Comparison of ENCODE assay signal across 9 mouse cellular contexts in genomic region chr5:144988340-144989060, GRCm38 (mm10). TPM values are rescaled to one million over a fixed set of nuclear protein-coding genes. Genes with fewer than 3 reads are reported as not detected.
DNase-seq lines count a peak whose midpoint lies in the region; ATAC-seq and TF ChIP-seq lines count a peak whose summit lies in the region.
"Had no signal": no experiment of that assay in that cellular context is flagged by ENCODE, and none has a peak within 500 bp of the region (broad histone marks: within the 10 kb centered on the region; RNA-seq: fewer than 3 reads in every experiment).

No protein-coding gene starts in this region.

- H3K4me1 ChIP-seq in forebrain, embryonic 11.5 days (replicated peaks; ENCODE audit: control insufficient read depth, insufficient read depth, low read length) = no peaks in the 10 kb centered on the region
- H3K4me1 ChIP-seq in forebrain, embryonic 13.5 days = no peaks in the 10 kb centered on the region
- peaks cover 8% of the 10 kb centered on the region; the same call in 1 of the 2 replicates for H3K4me1 ChIP-seq in small intestine, adult 2 months (ENCODE audit: control insufficient read depth, insufficient read depth, insufficient read length, low read length)

- peak; percentile 83 for TF ChIP-seq CTCF in layer of hippocampus, adult 2 months (conservative IDR thresholded peaks at IDR 0.05)
- TF ChIP-seq CTCF in small intestine, adult 2 months (IDR thresholded peaks at IDR 0.05; ENCODE audit: extremely low read depth, insufficient read length, insufficient replicate concordance, low read depth, low read length) = peak; percentile 44; the same call in 1 of the 2 replicates

- no peak overlapping the region for H3K4me3 ChIP-seq in forebrain, embryonic 11.5 days (ENCODE audit: low read depth, low read length)
- no peak overlapping the region for H3K4me3 ChIP-seq in forebrain, embryonic 13.5 days
- H3K4me3 ChIP-seq in layer of hippocampus, adult 2 months = no peak overlapping the region
- H3K4me3 ChIP-seq in small intestine, adult 2 months (ENCODE audit: low read depth, low read length) = no peak overlapping the region
- H3K4me3 ChIP-seq: megakaryocyte, embryonic 14.5 days had no signal

- intact Hi-C loops in heart, postnatal 25 days (cut with DNase I) = loop anchor here (2.0 to 5.0 kb wide), 2 partner anchors 104 to 151 kb away; no protein-coding TSS in a partner anchor

- no peak overlapping the region for H3K27ac ChIP-seq in forebrain, embryonic 11.5 days (ENCODE audit: low read depth, low read length)
- H3K27ac ChIP-seq in forebrain, embryonic 13.5 days = no peak overlapping the region
- no peak overlapping the region for H3K27ac ChIP-seq in layer of hippocampus, adult 2 months
- H3K27ac ChIP-seq in small intestine, adult 2 months (ENCODE audit: insufficient read depth, low read depth, low read length) = peak overlapping the region; percentile 3; the same call in 1 of the 2 replicates

- TF ChIP-seq POLR2A in small intestine, adult 2 months (IDR thresholded peaks at IDR 0.05; ENCODE audit: low read depth, low read length) = no peak

- H3K9ac ChIP-seq in forebrain, embryonic 11.5 days (ENCODE audit: low read length) = no peak overlapping the region
- H3K9ac ChIP-seq in forebrain, embryonic 13.5 days = no peak overlapping the region

- no peak overlapping the region for H3K4me2 ChIP-seq in forebrain, embryonic 11.5 days (ENCODE audit: low read depth, low read length, severe bottlenecking)
- no peak overlapping the region for H3K4me2 ChIP-seq in forebrain, embryonic 13.5 days

- ATAC-seq in forebrain, embryonic 11.5 days (replicated peaks; ENCODE audit: low FRiP score) = no peak
- ATAC-seq in forebrain, embryonic 13.5 days = no peak

- WGBS in forebrain, embryonic 11.5 days = 62% methylated on average over 9 of the region's 9 CpGs
- WGBS in forebrain, embryonic 13.5 days = 54% methylated on average over 9 of the region's 9 CpGs
- 16% methylated on average over 9 of the region's 9 CpGs for WGBS in small intestine, adult 2 months

- H3K9me3 ChIP-seq in forebrain, embryonic 11.5 days (ENCODE audit: control insufficient read depth, low read length) = peaks cover 3% of the 10 kb centered on the region; the same call in 1 of the 2 replicates
- peaks cover 4% of the 10 kb centered on the region; the same call in 1 of the 2 replicates for H3K9me3 ChIP-seq in forebrain, embryonic 13.5 days (replicated peaks)

- no peaks in the 10 kb centered on the region for H3K36me3 ChIP-seq in forebrain, embryonic 11.5 days (ENCODE audit: control insufficient read depth, insufficient read depth, low read length)
- H3K36me3 ChIP-seq in forebrain, embryonic 13.5 days (ENCODE audit: poor library complexity, severe bottlenecking) = no peaks in the 10 kb centered on the region
- H3K36me3 ChIP-seq in small intestine, adult 2 months (ENCODE audit: control insufficient read depth, insufficient read depth, low read length) = no peaks in the 10 kb centered on the region

- no peaks in the 10 kb centered on the region for H3K27me3 ChIP-seq in forebrain, embryonic 11.5 days (ENCODE audit: control insufficient read depth, insufficient read depth, low read length)
- H3K27me3 ChIP-seq in forebrain, embryonic 13.5 days = no peaks in the 10 kb centered on the region
- no peaks in the 10 kb centered on the region for H3K27me3 ChIP-seq in small intestine, adult 2 months (ENCODE audit: control insufficient read depth, insufficient read depth, low read length)

- DNase-seq in forebrain, embryonic 11.5 days (ENCODE audit: low spot score) = peak; percentile 57
- peak; percentile 86 for DNase-seq in R1 (ENCODE audit: low read depth, low spot score)
- peak; percentile 60 for DNase-seq in embryo, embryonic 9.5 days (ENCODE audit: extremely low spot score)
- DNase-seq in heart, postnatal 25 days (ENCODE audit: low spot score) = peak; percentile 16
- peak; percentile 52 to 77 for DNase-seq in layer of hippocampus, adult 2 months (ENCODE audit: low spot score in 2 of 2)
- peak; percentile 68 for DNase-seq in lung, postnatal 25 days (ENCODE audit: low spot score)

RNA-seq across cellular contexts. Expression of gene Smurf1, which starts 22.9 kb away (rescaled TPM):
- 18.3 and 21.4 TPM in 2 replicates for polyA plus RNA-seq in forebrain, embryonic 11.5 days (2014; fragmentation: Nextera tagmentation; extraction: Ambion mirVana)
- 16.8 and 18.1 TPM in 2 replicates for polyA plus RNA-seq in forebrain, embryonic 13.5 days (2015; fragmentation: Nextera tagmentation; extraction: Ambion mirVana)
- 10 to 100 TPM; 21.9 to 27.6 TPM for total RNA-seq in heart, postnatal 25 days (2021)
- 10 to 100 TPM; 29.2 to 30.5 TPM for total RNA-seq in layer of hippocampus, adult 2 months (2021)
- 12.0 and 19.5 TPM in 2 replicates for polyA plus RNA-seq in small intestine, adult 2 months (2012; rRNA removed)

RNA-seq across cellular contexts. Expression of gene Gm4871, which starts 44.1 kb away (rescaled TPM):
- not detected in 2 replicates for polyA plus RNA-seq in forebrain, embryonic 11.5 days (2014; fragmentation: Nextera tagmentation; extraction: Ambion mirVana)
- polyA plus RNA-seq in forebrain, embryonic 13.5 days (2015; fragmentation: Nextera tagmentation; extraction: Ambion mirVana) = not detected in 2 replicates
- not detected for total RNA-seq in heart, postnatal 25 days (2021)
- total RNA-seq in layer of hippocampus, adult 2 months (2021) = not detected
- not detected in 2 replicates for polyA plus RNA-seq in small intestine, adult 2 months (2012; rRNA removed)

RNA-seq across cellular contexts. Expression of gene 1700018F24Rik, which starts 54.3 kb away (rescaled TPM):
- polyA plus RNA-seq in forebrain, embryonic 11.5 days (2014; fragmentation: Nextera tagmentation; extraction: Ambion mirVana) = not detected in 2 replicates
- not detected in 2 replicates for polyA plus RNA-seq in forebrain, embryonic 13.5 days (2015; fragmentation: Nextera tagmentation; extraction: Ambion mirVana)
- total RNA-seq in heart, postnatal 25 days (2021) = not detected
- not detected for total RNA-seq in layer of hippocampus, adult 2 months (2021)
- polyA plus RNA-seq in small intestine, adult 2 months (2012; rRNA removed) = not detected in 2 replicates

Comparison
In these comparisons a context has a peak if more than half of its experiments do, and no peak if none do; other contexts are left out.
1. DNase-seq: peak in every context shown above with its lines; median percentile 86 in R1; 68 in lung, postnatal 25 days; 64 in layer of hippocampus, adult 2 months; 60 in embryo, embryonic 9.5 days; 57 in forebrain, embryonic 11.5 days; 16 in heart, postnatal 25 days.